Mouse (Mus musculus) heart, embryonic 11.5 days (tissue): ENCODE measurements around the gene Zfp992. TPM values are rescaled to one million over a fixed set of nuclear protein-coding genes. Genes with fewer than 3 reads are reported as not detected.

Experiments used
- polyA plus RNA-seq: library from polyadenylated mRNA; unstranded; fragments of >200 nt; fragmentation: Nextera tagmentation; extraction: Ambion mirVana; gene quantifications from 2 replicates; pipeline ENCODE4 v1.2.1, GENCODE M21; 2014

Gene Zfp992
- polyA plus RNA-seq, 1 experiment from 2014 or later = 4.5 TPM

Other genes with a start within 250 kb of the Zfp992 start
- gene Zfp981, start 53.0 kb downstream of the Zfp992 start, polyA plus RNA-seq = 0.14 TPM in 1 of 2 replicates, not detected in the other
- 4.0 and 4.9 TPM in 2 replicates for gene Zfp993, start 161.9 kb downstream of the Zfp992 start, polyA plus RNA-seq